Mouse (Mus musculus) C2C12 (cell line): ENCODE measurements around the gene Thoc5.

Experiments
- CEBPB ChIP-seq: IDR thresholded peaks from one replicate; pipeline ENCODE4 v1.6.1; 2011; ENCODE audit warnings: low read depth, mild to moderate bottlenecking, control low read depth, moderate library complexity
- CTCF ChIP-seq: IDR thresholded peaks from one replicate; pipeline ENCODE4 v1.5.1; 2011; ENCODE audit not compliant: control insufficient read depth, insufficient read depth, insufficient read length

DNA sequence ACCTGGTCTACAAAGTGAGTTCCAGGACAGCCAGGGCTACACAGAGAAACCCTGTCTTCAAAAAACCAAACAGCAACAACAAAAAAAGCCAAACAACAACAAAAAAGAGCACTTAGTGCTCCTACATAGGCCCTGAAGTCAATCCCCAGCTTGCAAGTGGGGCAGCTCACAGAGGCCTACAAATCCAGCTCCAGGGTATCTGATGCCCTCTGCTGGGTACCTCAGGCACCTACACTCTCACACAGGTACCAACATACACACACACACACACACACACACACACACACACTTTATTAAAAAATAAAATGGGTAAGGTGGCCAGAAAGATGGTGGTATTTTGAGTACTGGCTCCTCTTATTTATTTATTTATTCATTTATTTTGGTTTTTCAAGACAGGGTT, 42.1 kb upstream of the Thoc5 start:
- TF ChIP-seq CTCF (no peak), CEBPB (no peak)
